Mouse (Mus musculus) lung, adult 2 months (tissue): ENCODE results near the gene Olfr504. TPM values are rescaled to one million over a fixed set of nuclear protein-coding genes. Genes with fewer than 3 reads are reported as not detected.
"Not testable (repeated sequence)": the region's sequence is repeated elsewhere in the genome, so short reads cannot be mapped to it uniquely, and the experiment has no call there.

Experiments
- DNase-seq: peaks from one replicate; pipeline ENCODE4 v3.0.0; 2022
- H3K4me1 ChIP-seq: fragments of 200-500 bp; 2 replicates; pipeline ENCODE4 v1.6.1; 2011; ENCODE audit warnings: low read length; ENCODE audit not compliant: control insufficient read depth, insufficient read depth
- H3K4me3 ChIP-seq: fragments of 200-500 bp; replicated peaks from 2 replicates; pipeline ENCODE3; 2011; ENCODE audit warnings: low read depth, mild to moderate bottlenecking, control low read depth, low read length; ENCODE audit errors: extremely low read depth
- CTCF ChIP-seq: fragments of 200-500 bp; IDR thresholded peaks from 2 replicates; pipeline ENCODE4 v1.5.1; 2011; ENCODE audit warnings: mild to moderate bottlenecking, low read length, control low read depth; ENCODE audit not compliant: insufficient read depth
- POLR2A ChIP-seq: fragments of 200-500 bp; IDR thresholded peaks from 2 replicates; pipeline ENCODE4 v1.6.1; 2011; ENCODE audit warnings: low read depth, mild to moderate bottlenecking, control low read depth, low read length, borderline replicate concordance; ENCODE audit errors: extremely low read depth
- WGBS: fragments of 180-500 bp; shearing (Covaris S2); methylation state at CpG from one replicate; pipeline ENCODE4 v1.1.7; 2018; 5-methylcytosine and 5-hydroxymethylcytosine counted together
- polyA plus RNA-seq: library from polyadenylated mRNA; depleted of rRNA; stranded (reverse); fragments of >200 nt; gene quantifications from 2 replicates; pipeline ENCODE4 v1.2.3, GENCODE M21; 2012; rRNA removed

Olfr504 gene
- not detected in 2 replicates for polyA plus RNA-seq

DNA sequence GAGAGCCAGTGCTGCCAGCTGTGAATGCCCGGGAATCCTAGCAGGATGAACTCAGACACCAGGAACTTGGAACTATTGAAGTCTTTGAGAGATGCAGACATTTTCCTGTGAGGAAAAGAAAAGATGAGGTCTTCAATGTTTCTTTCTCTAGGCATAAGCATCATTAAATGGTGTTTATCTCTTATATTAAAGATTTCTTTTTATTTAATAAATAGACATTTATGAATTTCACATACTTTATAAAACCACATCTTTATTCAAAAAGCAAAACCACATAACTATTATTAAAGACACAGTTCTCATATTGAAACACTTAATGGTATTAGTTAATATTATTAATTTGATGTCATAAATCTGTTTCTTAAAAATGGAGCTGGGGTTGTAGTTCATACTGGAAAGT lies at the start of gene Olfr504:
Gene Olfr504, minus strand, starts transcription at position 101 of the 400 bp plus-strand sequence.
- TF ChIP-seq POLR2A (no peak), CTCF (no peak)
- H3K4me1 ChIP-seq, result no peaks in the 10 kb centered on the region
- 83% methylated on average over 1 of the region's 1 CpGs for WGBS
- no peak within 1 kb of the TSS for H3K4me3 ChIP-seq
- DNase-seq, result no peak

DNA sequence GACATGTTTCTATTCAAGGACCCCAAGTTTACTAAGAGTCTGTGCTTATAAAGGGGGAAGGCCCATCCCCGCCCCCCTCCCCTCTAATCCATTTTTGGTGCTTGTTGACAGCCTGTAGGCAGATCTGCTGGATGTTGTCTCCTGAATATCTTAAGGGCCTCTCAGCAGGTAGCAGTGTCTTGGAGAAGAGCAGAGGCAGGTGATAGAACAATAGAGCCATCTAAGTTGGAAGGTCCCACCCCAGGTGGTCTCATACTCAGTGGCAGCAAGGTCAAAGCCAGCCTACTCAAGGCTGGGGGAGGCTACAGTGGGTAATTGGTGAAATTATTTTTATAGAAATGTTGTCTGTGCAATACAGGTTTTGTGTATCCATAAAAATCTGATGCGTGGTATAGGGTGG lies 48.5 kb upstream of the Olfr504 start:
- no peak for DNase-seq
- 83% methylated on average over 2 of the region's 2 CpGs for WGBS
- H3K4me3 ChIP-seq, result no peak overlapping the region

DNA sequence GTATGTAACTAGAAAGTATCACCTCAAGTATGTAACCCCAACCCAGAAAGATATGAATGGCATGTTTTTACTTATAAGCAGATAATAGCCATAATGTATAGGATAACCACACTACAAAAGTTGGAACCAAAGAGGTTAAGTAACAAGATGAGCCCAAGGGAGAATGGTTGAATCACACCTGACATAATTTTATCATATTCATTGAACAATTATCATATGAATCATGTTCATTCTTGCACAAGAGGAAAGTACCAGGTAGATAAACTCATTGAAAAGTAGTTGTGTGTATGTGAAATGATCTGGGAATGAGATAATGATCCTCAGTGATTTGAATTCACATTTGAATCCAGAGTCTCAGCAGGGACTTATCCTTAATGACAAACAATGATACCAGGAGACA lies 44.9 kb upstream of the Olfr504 start, which contains the start of gene Olfr506:
Gene Olfr506, plus strand, starts transcription at position 301 of the 400 bp plus-strand sequence.
- Histone ChIP-seq H3K4me3 (no peak within 1 kb of the TSS), H3K4me1 (no peaks in the 10 kb centered on the region)
- TF ChIP-seq CTCF, result no peak
- TF ChIP-seq POLR2A, result no peak
- no peak for DNase-seq

More for the DNA sequence above, 48.5 kb upstream of the Olfr504 start:
- H3K4me1 ChIP-seq, result no peaks in the 10 kb centered on the region
- TF ChIP-seq CTCF (no peak), POLR2A (no peak)

DNA sequence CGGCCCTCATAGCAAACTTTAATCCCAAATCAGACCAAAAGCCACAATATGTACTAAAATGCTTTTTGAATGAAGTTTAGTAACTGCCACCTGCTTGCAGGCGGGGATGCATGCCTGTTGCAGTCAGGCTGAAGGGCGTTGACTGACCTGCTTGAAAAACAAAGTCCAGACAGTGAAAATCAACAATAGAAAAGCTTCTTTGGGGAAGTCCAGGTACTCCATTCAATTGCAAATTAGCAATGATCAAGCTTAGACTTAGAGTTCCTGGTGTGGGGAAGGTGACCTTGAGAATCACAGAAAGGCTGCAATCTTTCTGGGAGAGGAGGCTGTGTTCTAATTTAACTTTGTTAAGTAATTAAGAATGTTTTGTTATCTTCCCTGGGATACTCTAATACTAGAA lies 36.3 kb upstream of the Olfr504 start:
- 65% methylated on average over 3 of the region's 3 CpGs for WGBS
- H3K4me3 ChIP-seq, H3K4me1 ChIP-seq, DNase-seq: not testable (repeated sequence)

DNA sequence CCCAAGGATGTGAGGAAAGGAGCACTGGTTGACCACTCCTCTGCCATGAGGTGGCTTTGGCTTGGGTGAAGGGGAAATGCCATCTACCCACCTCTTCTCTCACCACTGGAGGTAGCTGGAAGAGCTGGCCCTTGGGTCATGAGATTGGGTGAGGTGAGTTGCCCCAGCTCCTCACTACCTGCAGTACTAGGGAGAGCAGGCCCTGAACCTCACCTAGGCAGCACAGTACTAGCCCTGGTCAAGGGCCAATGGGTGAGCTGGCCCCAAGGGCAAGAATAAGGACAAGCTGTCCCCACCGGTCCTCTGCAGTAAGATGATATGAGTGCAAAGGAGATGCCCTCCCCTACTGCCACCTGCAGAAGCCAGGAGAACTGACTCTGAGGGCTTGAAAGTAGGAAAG lies 24.2 kb upstream of the Olfr504 start:
- WGBS, result 96% methylated on average over 1 of the region's 1 CpGs
- no peak for DNase-seq
- Histone ChIP-seq H3K4me3 (no peak overlapping the region), H3K4me1 (no peaks in the 10 kb centered on the region)
- TF ChIP-seq CTCF (no peak), POLR2A (no peak)

DNA sequence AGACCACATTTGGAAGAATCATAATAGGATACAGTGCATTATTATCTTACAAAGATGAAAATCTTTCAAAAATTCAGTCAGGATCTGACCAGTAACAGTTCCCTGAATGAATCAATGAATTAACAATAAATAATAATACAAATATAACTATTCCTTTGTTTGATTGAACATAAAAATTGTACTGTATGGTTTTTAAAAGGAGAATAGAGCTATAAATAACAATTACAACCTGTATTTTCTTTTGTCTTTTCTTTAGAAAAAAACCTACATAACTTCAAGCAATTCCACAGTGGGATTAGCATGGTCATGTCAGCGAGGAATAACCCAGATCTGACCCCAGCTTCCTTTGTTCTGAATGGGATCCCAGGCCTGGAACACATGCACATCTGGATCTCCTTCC lies 21.4 kb downstream of the Olfr504 start, which contains the start of gene Olfr503:
Gene Olfr503, plus strand, starts transcription at position 301 of the 400 bp plus-strand sequence.
- WGBS, result 33% methylated on average over 1 of the region's 1 CpGs
- H3K4me1 ChIP-seq, DNase-seq, H3K4me3 ChIP-seq: not testable (repeated sequence)

DNA sequence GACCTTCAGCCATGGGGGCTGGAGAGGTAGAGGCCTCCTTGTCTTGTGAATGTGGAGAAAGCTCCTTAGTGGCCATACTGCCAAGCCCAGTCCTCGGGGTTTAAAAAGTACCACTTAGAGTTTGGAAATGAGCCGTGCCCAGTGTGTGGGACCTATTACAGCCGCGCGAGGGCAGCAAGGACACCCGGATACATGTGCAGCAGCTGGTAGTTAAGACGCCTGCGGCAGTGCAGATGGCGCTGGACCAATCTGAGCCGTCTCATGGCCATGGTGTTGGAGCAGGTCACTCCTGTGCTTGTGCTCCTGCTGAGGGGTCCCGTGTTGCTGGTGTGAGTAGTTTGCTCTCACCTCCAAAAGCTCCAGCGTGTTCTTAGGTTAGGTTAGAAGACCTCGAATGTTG lies 23.2 kb downstream of the Olfr504 start:
- TF ChIP-seq CTCF (no peak), POLR2A (no peak)
- Histone ChIP-seq H3K4me1 (no peaks in the 10 kb centered on the region), H3K4me3 (no peak overlapping the region)
- no peak for DNase-seq
- 81% methylated on average over 13 of the region's 13 CpGs for WGBS

DNA sequence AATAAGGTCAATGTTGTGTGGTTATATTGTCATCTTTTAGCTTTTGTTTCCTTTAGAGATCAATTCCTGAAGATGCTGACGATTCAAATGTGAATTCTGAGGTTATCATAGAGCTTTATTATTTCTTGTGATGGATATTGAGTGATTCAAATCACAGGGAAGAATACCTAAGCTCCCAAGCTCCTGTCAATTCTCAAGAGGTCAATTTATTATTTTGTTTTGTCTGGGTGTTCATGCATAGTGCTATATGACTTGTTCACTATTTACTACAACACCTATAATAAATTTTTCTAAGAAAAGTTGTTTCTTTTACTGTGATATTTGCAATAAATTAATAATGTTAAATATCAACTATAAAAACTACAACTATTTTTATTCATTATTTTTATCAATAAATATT lies 40.6 kb downstream of the Olfr504 start, which contains the start of gene Olfr502:
Gene Olfr502, minus strand, starts transcription at position 101 of the 400 bp plus-strand sequence.
- DNase-seq, result no peak

More for the DNA sequence above, 40.6 kb downstream of the Olfr504 start, which contains the start of gene Olfr502:
- 48% methylated on average over 1 of the region's 1 CpGs for WGBS
- Histone ChIP-seq H3K4me3 (no peak within 1 kb of the TSS), H3K4me1 (no peaks in the 10 kb centered on the region)
- no peak for TF ChIP-seq CTCF
- no peak for TF ChIP-seq POLR2A

Other genes starting within 250 kb of the Olfr504 start
- gene Olfr492, start 242.1 kb downstream of the Olfr504 start, polyA plus RNA-seq, result not detected in 2 replicates
- not detected in 2 replicates for gene Olfr493, start 218.8 kb downstream of the Olfr504 start, polyA plus RNA-seq
- gene Olfr494, start 200.5 kb downstream of the Olfr504 start, polyA plus RNA-seq, result not detected in 2 replicates
- gene Olfr495, start 172.6 kb downstream of the Olfr504 start, polyA plus RNA-seq, result not detected in 2 replicates
- not detected in 2 replicates for gene Olfr497, start 145.4 kb downstream of the Olfr504 start, polyA plus RNA-seq
- not detected in 2 replicates for gene Olfr498, start 100.5 kb downstream of the Olfr504 start, polyA plus RNA-seq
- not detected in 2 replicates for gene Olfr502, start 40.7 kb downstream of the Olfr504 start, polyA plus RNA-seq
- gene Olfr503, start 21.3 kb downstream of the Olfr504 start, polyA plus RNA-seq, result not detected in 2 replicates
- gene Olfr506, start 45.0 kb upstream of the Olfr504 start, polyA plus RNA-seq, result not detected in 2 replicates
- not detected in 2 replicates for gene Olfr507, start 56.0 kb upstream of the Olfr504 start, polyA plus RNA-seq
- gene Olfr508, start 64.2 kb upstream of the Olfr504 start, polyA plus RNA-seq, result not detected in 2 replicates
- not detected in 2 replicates for gene Olfr509, start 86.1 kb upstream of the Olfr504 start, polyA plus RNA-seq
- gene Olfr510, start 100.6 kb upstream of the Olfr504 start, polyA plus RNA-seq, result not detected in 2 replicates
- gene Olfr512, start 147.5 kb upstream of the Olfr504 start, polyA plus RNA-seq, result not detected in 2 replicates
- gene Olfr513, start 185.2 kb upstream of the Olfr504 start, polyA plus RNA-seq, result not detected in 2 replicates